Mouse (Mus musculus) kidney, adult 2 months (tissue): ENCODE measurements at regions not wholly inside any gene's neighbourhood (a gene's known extent, or its start where the extent isn't known, plus 50 kb on each side); places are given as distances from the start of the nearest gene placed in this dataset.

Experiments used
- CTCF ChIP-seq: fragments of 200-500 bp; conservative IDR thresholded peaks from 2 replicates; pipeline ENCODE4 v1.5.1; 2011; ENCODE audit warnings: low read depth, mild to moderate bottlenecking, control low read depth, low read length, moderate library complexity, mixed read lengths; ENCODE audit not compliant: insufficient read depth, insufficient read length
- POLR2A ChIP-seq: fragments of 200-500 bp; IDR thresholded peaks from one replicate; pipeline ENCODE4 v1.6.1; 2011; ENCODE audit warnings: low read depth, low read length, control low read depth

DNA sequence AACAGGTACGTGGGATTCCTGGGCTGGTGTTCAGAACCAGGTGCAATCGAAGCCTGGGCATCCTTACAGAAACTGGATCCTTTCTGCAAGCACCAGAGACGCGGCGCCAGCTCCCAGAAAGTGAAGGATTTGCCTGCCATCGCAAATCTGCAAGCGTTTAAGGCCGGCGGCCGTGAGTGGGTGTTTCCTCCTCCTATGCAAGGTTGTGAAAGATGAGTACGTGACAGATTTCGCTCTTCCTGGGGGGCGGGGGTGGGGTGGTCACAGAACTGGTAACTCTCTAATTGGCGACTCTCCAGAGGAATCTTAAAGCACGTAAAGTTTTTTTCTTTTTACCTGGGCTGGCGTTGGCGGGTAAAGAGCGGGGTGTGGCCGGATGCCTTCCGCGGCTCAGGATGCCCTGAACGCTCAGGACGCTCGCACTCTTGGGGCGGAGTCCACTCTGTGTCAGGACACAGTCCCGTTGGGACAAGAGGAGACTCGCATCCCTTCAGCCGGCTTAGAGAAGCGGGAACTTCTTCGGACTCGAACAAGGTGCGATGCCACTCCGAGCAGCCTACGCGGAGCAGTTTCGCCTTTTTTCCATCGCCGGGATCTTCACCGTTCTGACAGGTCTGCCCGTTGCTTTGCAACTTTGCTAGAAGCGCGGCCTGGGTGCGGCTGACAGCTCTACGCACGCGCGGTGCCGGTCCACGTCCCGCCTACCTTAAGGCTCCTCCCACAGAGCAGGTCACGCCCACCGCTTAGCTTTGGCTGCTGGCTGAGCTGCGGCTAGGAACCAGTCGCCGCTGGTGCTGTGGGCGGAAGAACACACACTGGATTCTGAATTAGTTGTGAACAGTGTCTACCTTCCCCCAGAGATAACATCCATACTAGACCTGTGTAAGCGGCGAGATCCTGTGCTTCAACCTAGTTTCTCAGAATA lies 141.4 kb upstream of the Ccdc54 start:
- TF ChIP-seq CTCF (no peak), POLR2A (peak; percentile 86)
